Mouse (Mus musculus) cerebellum, adult 2 months (tissue): Measurements from ENCODE around the gene Acta2.

Source experiments
- CTCF ChIP-seq: fragments of 200-500 bp; IDR thresholded peaks from 2 replicates; pipeline ENCODE4 v1.5.1; 2011; ENCODE audit warnings: low read depth, mild to moderate bottlenecking, control low read depth, low read length, moderate library complexity, borderline replicate concordance; ENCODE audit not compliant: insufficient read depth
- POLR2A ChIP-seq: fragments of 200-500 bp; IDR thresholded peaks from 2 replicates; pipeline ENCODE4 v1.6.1; 2011; ENCODE audit warnings: low read length, control low read depth, borderline replicate concordance; ENCODE audit not compliant: insufficient read depth

GRCm38 (mm10) chr19:34254101-34254879 lies 1.1 kb downstream of the Acta2 start:
- TF ChIP-seq POLR2A = no peak
- TF ChIP-seq CTCF = no peak
